Mouse (Mus musculus) thymus, adult 2 months (tissue): ENCODE data around the gene Maea.

ENCODE experiments used
- CTCF ChIP-seq: fragments of 200-500 bp; IDR thresholded peaks from 2 replicates; pipeline ENCODE4 v1.5.1; 2012; ENCODE audit warnings: mild to moderate bottlenecking, control low read depth, low read length, moderate library complexity, borderline replicate concordance; ENCODE audit not compliant: control insufficient read depth, poor library complexity, insufficient read depth; ENCODE audit errors: extremely low read depth
- POLR2A ChIP-seq: fragments of 200-500 bp; IDR thresholded peaks from 2 replicates; pipeline ENCODE4 v1.6.1; 2012; ENCODE audit warnings: mild to moderate bottlenecking, low read length, control low read depth, moderate library complexity; ENCODE audit not compliant: control insufficient read depth, poor library complexity, insufficient read depth; ENCODE audit errors: extremely low read depth

GRCm38 (mm10) chr5:33344070-33344469, 8.8 kb downstream of the Maea start:
- TF ChIP-seq POLR2A (no peak), CTCF (no peak)
